Mouse (Mus musculus) lung, postnatal 0 days (tissue): ENCODE results near the gene Mtx1.

Experiments used
- CTCF ChIP-seq: IDR thresholded peaks from 2 replicates; pipeline ENCODE4 v1.5.1; 2016; ENCODE audit warnings: antibody characterized with exemption, mild to moderate bottlenecking
- EP300 ChIP-seq: IDR thresholded peaks from 2 replicates; pipeline ENCODE4 v1.6.1; 2016; ENCODE audit warnings: antibody characterized with exemption, mild to moderate bottlenecking, control low read depth

- TF ChIP-seq CTCF: no peak
- TF ChIP-seq EP300: no peak
Observed at GRCm38 (mm10) chr3:89228836-89229235, 1.9 kb upstream of the Mtx1 start, which contains the start of gene Muc1.
